Mouse (Mus musculus) CH12.LX (cell line): ENCODE data around the gene Sipa1l2. TPM values are rescaled to one million over a fixed set of nuclear protein-coding genes. Genes with fewer than 3 reads are reported as not detected.

Source experiments
- DNase-seq: peaks from one replicate; pipeline ENCODE4 v3.0.0-alpha.2; 2013; ENCODE audit errors: extremely low read depth
- H3K27ac ChIP-seq: 2 replicates; pipeline ENCODE4 v1.5.1; 2012; ENCODE audit warnings: low read depth, mild to moderate bottlenecking, control low read depth, moderate library complexity; ENCODE audit not compliant: insufficient read depth
- H3K27me3 ChIP-seq: replicated peaks from 2 replicates; pipeline ENCODE3; 2012; ENCODE audit warnings: inconsistent platforms
- H3K36me3 ChIP-seq, 2 experiments: replicated peaks in 1 of 2; 2 replicates each; pipeline versions ENCODE3 to v1.6.1; 2012; ENCODE audit warnings: inconsistent platforms in 1 of 2, low read length in 1 of 2, mild to moderate bottlenecking in 1 of 2, mixed read lengths in 1 of 2, moderate library complexity in 1 of 2; ENCODE audit not compliant: control insufficient read depth in 1 of 2, insufficient read depth in 1 of 2
- H3K4me1 ChIP-seq, 2 experiments: 2 replicates each; pipeline ENCODE4 v1.6.1; 2012; ENCODE audit warnings: inconsistent platforms in 1 of 2, moderate library complexity in 1 of 2; ENCODE audit not compliant: insufficient read depth in 2 of 2, control insufficient read depth in 1 of 2
- H3K4me2 ChIP-seq: 2 replicates; pipeline ENCODE4 v1.6.1; 2012; ENCODE audit warnings: low read depth, mild to moderate bottlenecking, control low read depth; ENCODE audit not compliant: poor library complexity, insufficient read depth, severe bottlenecking
- H3K4me3 ChIP-seq, 3 experiments: fragments of 150-350 bp in 1 of 3; sonication (generic) in 1 of 3; replicated peaks in 1 of 3; 2 replicates each; pipeline versions ENCODE3 to v1.5.1; 2011 to 2012; ENCODE audit warnings: low read depth in 2 of 3, low read length in 2 of 3, mild to moderate bottlenecking in 2 of 3, moderate library complexity in 2 of 3, control low read depth in 1 of 3, improper control_type of control experiment in 1 of 3, inconsistent platforms in 1 of 3, mixed read lengths in 1 of 3; ENCODE audit not compliant: poor library complexity in 1 of 3
- H3K79me2 ChIP-seq: replicated peaks from 2 replicates; pipeline ENCODE4 v1.6.1; 2012; ENCODE audit warnings: mild to moderate bottlenecking, moderate library complexity; ENCODE audit not compliant: control insufficient read depth, poor library complexity, insufficient read depth, severe bottlenecking; ENCODE audit errors: extremely low read depth
- H3K9ac ChIP-seq: 2 replicates; pipeline ENCODE4 v1.6.1; 2012; ENCODE audit warnings: low read depth, mild to moderate bottlenecking, control low read depth, moderate library complexity; ENCODE audit not compliant: insufficient read depth
- H3K9me3 ChIP-seq: replicated peaks from 2 replicates; pipeline ENCODE3; 2012; ENCODE audit warnings: low read length, inconsistent platforms, mixed read lengths
- BHLHE40 ChIP-seq: IDR thresholded peaks from 2 replicates; pipeline ENCODE4 v1.6.1; 2011; ENCODE audit warnings: mild to moderate bottlenecking, low read depth, low read length, improper control_type of control experiment
- CHD2 ChIP-seq: IDR thresholded peaks from 2 replicates; pipeline ENCODE4 v1.6.1; 2011; ENCODE audit warnings: low read length, improper control_type of control experiment
- IRF4 ChIP-seq: IDR thresholded peaks from 2 replicates; pipeline ENCODE4 v1.6.1; 2014; ENCODE audit warnings: low read depth, mild to moderate bottlenecking, inconsistent platforms, low read length, improper control_type of control experiment
- JUND ChIP-seq: conservative IDR thresholded peaks from 2 replicates; pipeline ENCODE4 v1.6.1; 2011; ENCODE audit warnings: low read depth, low read length, improper control_type of control experiment
- MAX ChIP-seq: IDR thresholded peaks from 2 replicates; pipeline ENCODE4 v1.6.1; 2011; ENCODE audit warnings: low read length, improper control_type of control experiment
- MEF2A ChIP-seq: IDR thresholded peaks from 2 replicates; pipeline ENCODE4 v1.6.1; 2014; ENCODE audit warnings: low read depth, mild to moderate bottlenecking, inconsistent platforms, low read length, improper control_type of control experiment, borderline replicate concordance
- NRF1 ChIP-seq: IDR thresholded peaks from 2 replicates; pipeline ENCODE4 v1.6.1; 2014; ENCODE audit warnings: low read depth, mild to moderate bottlenecking, inconsistent platforms, low read length, improper control_type of control experiment, moderate library complexity
- PAX5 ChIP-seq: IDR thresholded peaks from 2 replicates; pipeline ENCODE4 v1.6.1; 2012; ENCODE audit warnings: low read length, inconsistent platforms, mixed read lengths
- POLR2AphosphoS2 ChIP-seq: IDR thresholded peaks from 2 replicates; pipeline ENCODE4 v1.6.1; 2011; ENCODE audit warnings: low read depth, low read length, improper control_type of control experiment
- SMC3 ChIP-seq: IDR thresholded peaks from 2 replicates; pipeline ENCODE4 v1.6.1; 2011; ENCODE audit warnings: low read depth, low read length, improper control_type of control experiment
- TCF12 ChIP-seq: IDR thresholded peaks from 2 replicates; pipeline ENCODE4 v1.6.1; 2014; ENCODE audit warnings: low read depth, mild to moderate bottlenecking, inconsistent platforms, low read length, improper control_type of control experiment
- UBTF ChIP-seq: IDR thresholded peaks from 2 replicates; pipeline ENCODE4 v1.6.1; 2012; ENCODE audit warnings: low read depth, mild to moderate bottlenecking, inconsistent platforms, low read length, improper control_type of control experiment, moderate library complexity
- USF1 ChIP-seq: IDR thresholded peaks from 2 replicates; pipeline ENCODE4 v1.6.1; 2014; ENCODE audit warnings: low read depth, mild to moderate bottlenecking, inconsistent platforms, low read length, improper control_type of control experiment
- ZNF384 ChIP-seq: IDR thresholded peaks from 2 replicates; pipeline ENCODE4 v1.6.1; 2012; ENCODE audit warnings: low read depth, low read length, improper control_type of control experiment, inconsistent platforms
- dilution Hi-C: fragments of 300-500 bp; cut with MboI; formaldehyde crosslinking; loops from 2 replicates; pipeline ENCODE4 v1.14.3; 2020; ENCODE audit warnings: low sequenced_read_pairs; ENCODE audit not compliant: extremely low pct_unique_long_range_greater_than_20kb, extremely low pct_ligation_motif_present
- in situ Hi-C: fragments of 300-500 bp; cut with MboI; formaldehyde crosslinking; loops from 3 replicates; pipeline ENCODE4 v1.14.3; 2019; ENCODE audit warnings: low sequenced_read_pairs, low pct_ligation_motif_present, low pct_unique_long_range_greater_than_20kb, mixed read lengths
- polyA plus RNA-seq: library from polyadenylated mRNA; unstranded; fragments of >175 nt; gene quantifications from 2 replicates; pipeline ENCODE4 v1.2.1, GENCODE M21; 2012; ENCODE audit warnings: low read depth; ENCODE audit not compliant: insufficient read length
- total RNA-seq, 2 experiments: library from RNA; depleted of rRNA; stranded (reverse); fragments of 300-350 nt in 1 of 2; fragments of >200 nt in 1 of 2; gene quantifications; 2 replicates each; pipeline ENCODE4 v1.2.3; 2012 to 2014

Sipa1l2 gene
- total and polyA plus RNA-seq, 3 experiments = 2.0 to 5.6 (median 2.7) TPM

- no peak overlapping the region for H3K27ac ChIP-seq
- peaks cover 3 to 4% of the 10 kb centered on the region in 2 experiments; a peak in 2 of 4 replicates for H3K4me1 ChIP-seq
- H3K9ac ChIP-seq = no peak overlapping the region
- no peak overlapping the region for H3K4me2 ChIP-seq
- H3K4me3 ChIP-seq = no peak overlapping the region
- no peaks in the 10 kb centered on the region for H3K79me2 ChIP-seq
- dilution Hi-C loops = no loop called here
- H3K27me3 ChIP-seq = no peaks in the 10 kb centered on the region
- no peaks in the 10 kb centered on the region for H3K9me3 ChIP-seq
- no peaks in the 10 kb centered on the region for H3K36me3 ChIP-seq
- no peak for DNase-seq
- in situ Hi-C loops = no loop called here
- TF ChIP-seq TCF12 (no peak), ZNF384 (no peak), NRF1 (no peak), PAX5 (no peak), IRF4 (no peak), MEF2A (no peak), BHLHE40 (no peak)
Measured at GRCm38 (mm10) chr8:125606937-125607336, 37.3 kb upstream of the Sipa1l2 start.

GRCm38 (mm10) chr8:125604817-125605512 is 35.4 kb upstream of the Sipa1l2 start:
- dilution Hi-C loops = no loop called here
- Histone ChIP-seq H3K4me1 (peaks cover 4 to 6% of the 10 kb centered on the region in 2 experiments; a peak in 2 of 4 replicates), H3K9me3 (no peaks in the 10 kb centered on the region), H3K27ac (no peak overlapping the region), H3K4me3 (no peak overlapping the region), H3K27me3 (no peaks in the 10 kb centered on the region), H3K79me2 (no peaks in the 10 kb centered on the region), H3K9ac (no peak overlapping the region), H3K36me3 (no peaks in the 10 kb centered on the region), H3K4me2 (no peak overlapping the region)
- TF ChIP-seq MAX (no peak), JUND (no peak), USF1 (no peak), UBTF (no peak), SMC3 (no peak), MEF2A (no peak), CHD2 (no peak), PAX5 (no peak), POLR2AphosphoS2 (no peak)
- DNase-seq = no peak
- in situ Hi-C loops = no loop called here
